Mouse (Mus musculus) small intestine, adult 2 months (tissue): ENCODE data around the gene Man1a2.

ENCODE experiments used
- CTCF ChIP-seq: fragments of 200-500 bp; IDR thresholded peaks from 2 replicates; pipeline ENCODE4 v1.5.1; 2012; ENCODE audit warnings: low read depth, mild to moderate bottlenecking, control low read depth, inconsistent platforms, low read length, moderate library complexity, mixed read lengths; ENCODE audit not compliant: insufficient replicate concordance, insufficient read length; ENCODE audit errors: extremely low read depth
- POLR2A ChIP-seq: fragments of 200-500 bp; IDR thresholded peaks from 2 replicates; pipeline ENCODE4 v1.6.1; 2012; ENCODE audit warnings: low read depth, mild to moderate bottlenecking, control low read depth, inconsistent platforms, low read length, moderate library complexity

DNA sequence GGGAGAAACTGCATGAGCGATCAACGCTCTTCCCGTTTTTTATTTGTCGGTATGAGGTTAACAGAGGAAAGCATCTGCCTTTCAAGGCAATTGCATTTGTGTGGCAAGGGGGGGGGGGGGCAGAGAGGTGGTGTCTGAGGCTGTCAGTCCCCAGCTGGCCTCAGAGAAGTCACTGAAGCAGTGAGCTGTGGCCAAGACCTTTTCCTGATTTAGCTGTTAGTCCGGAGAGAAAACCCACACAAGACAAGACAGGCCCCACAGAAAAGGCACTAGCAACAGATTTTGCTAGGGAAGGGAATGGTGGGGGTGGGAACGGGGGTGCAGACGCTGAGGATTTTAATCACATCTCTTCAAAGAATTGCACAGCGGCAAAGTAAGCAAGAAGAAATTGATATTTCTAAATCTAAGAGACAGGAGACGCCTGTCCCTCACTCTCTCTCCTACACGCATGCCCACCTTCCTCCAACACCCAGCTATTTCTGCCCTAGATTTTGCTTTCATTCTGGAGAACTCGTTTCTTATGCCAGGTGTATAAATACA, 19.9 kb upstream of the Man1a2 start:
- TF ChIP-seq POLR2A (no peak), CTCF (no peak)
